Mouse (Mus musculus) ovary, adult 18-20 months (tissue): ENCODE results near the gene Abcc5.
"Not testable (repeated sequence)": the region's sequence is repeated elsewhere in the genome, so short reads cannot be mapped to it uniquely, and the experiment has no call there.

Experiments used
- DNase-seq: peaks from one replicate; pipeline ENCODE4 v3.0.0; 2022; ENCODE audit warnings: low spot score, mixed read lengths

Gene Abcc5

DNA sequence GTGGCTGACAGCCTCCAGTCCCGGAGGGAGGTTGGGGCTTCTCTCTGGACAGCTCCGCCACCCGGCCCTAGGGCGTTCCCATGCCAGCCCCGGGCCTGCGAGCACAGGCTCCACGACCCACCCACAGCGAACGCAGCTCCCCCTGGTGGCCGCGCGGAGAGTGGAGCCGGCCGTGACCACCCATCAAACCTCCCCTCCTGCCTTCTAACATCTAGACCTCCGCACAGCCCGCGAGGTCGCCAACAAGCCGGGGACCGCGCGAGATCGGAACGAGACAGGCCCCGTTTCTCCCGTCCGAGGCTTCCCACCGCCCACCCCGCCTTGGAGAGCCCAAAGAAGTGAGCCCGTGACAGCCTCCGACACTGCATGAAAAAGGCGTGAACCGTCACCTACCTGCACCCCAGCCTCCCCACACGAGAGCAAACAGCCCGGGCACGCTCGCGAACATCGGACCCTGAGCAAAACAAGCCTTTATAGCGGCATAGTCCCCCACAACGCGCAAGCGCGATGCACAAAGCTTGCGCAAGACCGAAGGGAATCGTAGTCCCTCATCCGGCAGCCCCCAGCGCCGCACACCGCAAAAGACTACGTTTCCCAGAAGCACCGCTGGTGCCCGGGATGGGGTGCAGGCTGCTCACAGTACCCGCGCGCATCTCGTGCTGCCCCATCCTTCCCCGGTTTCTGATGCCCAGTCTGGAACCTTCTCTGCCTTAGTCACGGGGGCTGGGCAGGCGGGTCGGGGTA is at the start of gene Abcc5:
Abcc5 (minus strand) TSS at position 540 of the 744 bp plus-strand sequence.
- peak; percentile 92 for DNase-seq

DNA sequence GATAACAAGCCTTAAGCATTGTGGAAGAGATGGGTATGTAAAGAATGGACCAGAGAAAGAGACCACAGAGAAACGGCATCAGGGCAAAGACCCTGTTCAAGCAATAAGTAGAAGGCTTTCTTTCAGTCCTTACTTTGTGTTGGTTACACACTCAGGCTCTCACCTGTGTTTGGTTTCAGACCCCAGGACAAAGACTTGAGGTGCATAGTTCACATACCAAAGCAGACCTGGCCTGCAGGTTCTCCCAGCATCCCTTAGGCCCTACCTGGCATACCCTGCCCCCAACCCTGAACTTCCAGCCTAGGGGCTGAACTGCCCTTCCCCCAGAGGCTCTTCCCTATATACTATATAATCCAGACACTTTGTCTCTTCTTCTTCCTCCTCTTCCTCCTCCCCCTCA is 49.1 kb upstream of the Abcc5 start:
- DNase-seq = no peak

GRCm38 (mm10) chr16:20474786-20475185 is 48.6 kb upstream of the Abcc5 start:
- DNase-seq = no peak

DNA sequence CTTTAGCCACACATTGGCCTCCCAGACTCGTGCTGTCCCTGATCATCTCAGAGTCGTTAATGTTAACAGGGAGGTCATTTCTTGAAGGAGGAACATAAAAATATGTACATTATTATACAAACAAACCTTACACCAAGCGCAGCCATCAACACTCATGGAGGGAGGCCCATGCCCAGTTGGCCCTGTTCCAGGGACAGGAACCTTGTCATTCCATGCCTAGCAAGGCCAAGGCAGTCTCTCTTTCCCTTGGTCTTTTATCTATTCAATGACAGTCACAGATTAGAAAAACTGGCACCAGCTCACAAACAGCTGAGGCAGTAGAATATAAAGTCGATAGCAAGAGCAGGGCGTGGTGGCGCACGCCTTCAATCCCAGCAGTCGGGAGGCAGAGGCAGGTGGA is 48.0 kb upstream of the Abcc5 start:
- peak; percentile 65 for DNase-seq

DNA sequence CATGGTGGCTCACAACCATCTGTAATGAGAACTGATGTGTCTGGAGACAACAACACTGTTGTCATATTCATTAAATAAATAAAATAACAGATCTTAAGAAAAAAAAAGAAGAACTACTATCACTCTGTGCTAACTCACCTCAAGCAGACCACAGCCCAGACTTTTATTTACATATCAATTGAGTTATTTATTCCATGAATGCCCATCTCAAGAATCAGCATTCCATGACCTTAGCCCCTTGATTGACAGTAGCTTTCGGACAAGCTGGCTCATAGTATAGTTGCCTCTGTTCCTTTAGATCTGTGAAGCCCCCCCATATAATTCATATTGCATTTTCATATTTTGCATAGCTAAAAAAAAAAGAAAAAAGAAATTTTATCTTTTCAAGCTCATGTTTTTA is 47.6 kb upstream of the Abcc5 start:
- DNase-seq = no peak

GRCm38 (mm10) chr16:20471686-20472085 is 45.5 kb upstream of the Abcc5 start:
- DNase-seq = no peak

- no peak for DNase-seq
Measured at GRCm38 (mm10) chr16:20470981-20471380, 44.8 kb upstream of the Abcc5 start.

DNA sequence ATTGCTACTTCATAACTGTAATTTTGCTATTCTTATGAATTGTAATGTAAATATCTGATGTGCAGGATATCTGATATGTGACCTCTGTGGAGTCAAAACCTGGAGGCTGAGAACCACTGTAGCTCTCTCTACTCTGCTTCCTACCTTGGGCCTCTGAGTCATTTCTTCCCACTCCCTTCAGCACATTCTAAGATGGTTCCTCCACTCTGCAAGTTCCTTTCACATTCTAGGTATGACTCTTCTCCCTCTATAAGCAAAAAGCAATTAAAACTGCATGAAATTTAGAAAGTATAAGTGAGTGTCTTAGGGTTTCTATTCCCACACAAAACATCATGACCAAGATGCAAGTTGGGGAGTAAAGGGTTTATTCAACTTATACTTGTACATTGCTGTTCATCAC is 38.5 kb upstream of the Abcc5 start:
- no peak for DNase-seq

GRCm38 (mm10) chr16:20458736-20459135 is 32.5 kb upstream of the Abcc5 start:
- DNase-seq = not testable (repeated sequence)

DNA sequence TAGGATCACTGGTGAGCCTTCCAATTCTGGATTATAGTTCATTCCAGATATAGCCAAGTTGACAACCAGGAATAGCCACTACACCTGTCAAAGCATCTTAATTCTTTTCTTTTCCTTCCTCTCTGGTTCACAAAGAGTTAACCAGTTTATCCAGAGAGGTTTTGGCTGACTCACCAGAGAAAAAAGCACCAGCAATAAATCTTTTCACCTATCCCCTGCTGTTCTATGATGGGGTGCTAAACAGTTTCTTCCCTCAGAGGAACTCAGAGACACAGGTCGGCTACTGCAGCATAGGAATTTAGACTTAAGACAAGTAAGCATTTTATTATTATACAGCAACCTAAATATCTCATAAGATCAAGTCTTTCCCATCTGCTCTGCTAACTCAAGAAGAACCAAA is 29.9 kb upstream of the Abcc5 start:
- no peak for DNase-seq

GRCm38 (mm10) chr16:20454155-20454654 is 28.0 kb upstream of the Abcc5 start:
- no peak for DNase-seq

- DNase-seq = no peak
Measured at GRCm38 (mm10) chr16:20451774-20452173, 25.6 kb upstream of the Abcc5 start.

GRCm38 (mm10) chr16:20445871-20446270 is 19.7 kb upstream of the Abcc5 start:
- no peak for DNase-seq

GRCm38 (mm10) chr16:20444831-20445388 is 18.7 kb upstream of the Abcc5 start:
- DNase-seq = no peak

DNA sequence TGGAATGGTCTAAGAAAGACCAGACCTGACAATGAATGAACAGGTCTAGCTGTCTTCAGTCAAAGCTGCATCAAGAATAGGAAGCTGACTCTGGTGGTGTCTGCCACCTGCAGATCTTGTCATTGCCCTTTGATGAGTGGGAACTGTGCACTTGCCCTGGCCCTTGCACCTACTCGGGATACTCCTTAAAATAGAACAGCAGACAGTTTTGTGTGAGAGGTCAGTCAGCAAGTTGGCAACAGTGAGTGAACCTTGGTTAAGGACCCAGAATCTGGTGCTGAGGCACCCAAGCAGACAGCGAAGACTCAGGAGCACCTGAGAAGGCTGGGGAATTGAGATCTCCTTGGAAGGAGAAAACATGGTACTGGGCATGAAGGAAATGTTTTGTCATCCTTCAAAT is 16.7 kb upstream of the Abcc5 start:
- no peak for DNase-seq

DNA sequence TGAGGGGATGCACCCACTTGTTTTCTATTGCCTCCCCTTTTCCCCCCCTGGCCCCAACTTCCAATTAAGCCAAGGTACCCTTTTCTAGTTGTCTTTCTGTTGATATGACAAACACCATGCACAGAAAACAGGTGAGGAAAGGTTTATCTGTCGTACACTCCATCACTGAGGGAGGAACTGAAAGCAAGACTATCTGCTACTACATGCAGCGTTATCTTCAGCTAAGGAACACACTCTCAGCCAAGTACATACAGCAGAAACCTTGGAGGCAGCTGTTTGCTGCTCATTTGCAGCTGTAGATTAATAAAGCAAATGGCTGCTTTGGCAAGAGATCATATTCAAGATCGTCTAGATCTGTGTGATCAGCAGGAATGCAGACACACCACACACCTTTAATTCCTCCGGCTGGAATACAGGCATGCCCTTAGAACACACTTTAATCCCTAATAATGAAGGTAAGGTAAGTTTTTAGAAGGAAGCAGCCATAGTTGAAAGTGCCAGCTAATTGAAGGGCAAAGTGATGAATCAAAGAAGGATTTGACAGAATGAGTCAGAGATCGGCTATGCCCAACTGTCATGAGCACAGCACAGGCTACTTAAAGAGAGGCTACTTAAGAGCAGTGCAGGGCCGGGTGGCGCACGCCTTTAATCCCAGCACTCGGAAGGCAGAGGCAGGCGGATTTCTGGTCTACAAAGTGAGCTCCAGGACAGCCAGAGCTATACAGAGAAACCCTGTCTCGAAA is 12.7 kb upstream of the Abcc5 start:
- DNase-seq = no peak

- not testable (repeated sequence) for DNase-seq
Measured at GRCm38 (mm10) chr16:20438046-20438445, 11.9 kb upstream of the Abcc5 start.

DNA sequence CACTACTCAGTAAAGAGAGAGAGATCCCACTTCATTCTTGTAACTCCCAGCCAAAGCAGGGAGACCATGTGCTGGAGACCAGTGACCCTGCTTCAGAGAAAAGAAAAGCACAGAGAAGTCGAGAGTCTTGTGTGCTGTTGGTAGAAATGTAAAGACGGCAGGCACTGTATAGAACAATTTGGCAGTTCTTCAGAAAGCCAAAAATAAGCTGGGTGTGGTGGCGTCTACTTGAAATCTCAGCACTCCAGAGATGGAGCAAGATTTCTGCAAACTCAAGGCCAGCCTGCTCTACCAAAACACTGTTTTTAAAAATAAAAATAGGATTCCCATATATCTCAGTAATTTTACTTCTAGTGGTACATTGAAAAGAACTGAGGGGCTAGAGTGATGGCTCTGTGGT is 10.1 kb upstream of the Abcc5 start:
- no peak for DNase-seq

- DNase-seq = no peak
Measured at GRCm38 (mm10) chr16:20429328-20429727, 3.1 kb upstream of the Abcc5 start.

GRCm38 (mm10) chr16:20427566-20427965 is 1.4 kb upstream of the Abcc5 start:
- DNase-seq = no peak

DNA sequence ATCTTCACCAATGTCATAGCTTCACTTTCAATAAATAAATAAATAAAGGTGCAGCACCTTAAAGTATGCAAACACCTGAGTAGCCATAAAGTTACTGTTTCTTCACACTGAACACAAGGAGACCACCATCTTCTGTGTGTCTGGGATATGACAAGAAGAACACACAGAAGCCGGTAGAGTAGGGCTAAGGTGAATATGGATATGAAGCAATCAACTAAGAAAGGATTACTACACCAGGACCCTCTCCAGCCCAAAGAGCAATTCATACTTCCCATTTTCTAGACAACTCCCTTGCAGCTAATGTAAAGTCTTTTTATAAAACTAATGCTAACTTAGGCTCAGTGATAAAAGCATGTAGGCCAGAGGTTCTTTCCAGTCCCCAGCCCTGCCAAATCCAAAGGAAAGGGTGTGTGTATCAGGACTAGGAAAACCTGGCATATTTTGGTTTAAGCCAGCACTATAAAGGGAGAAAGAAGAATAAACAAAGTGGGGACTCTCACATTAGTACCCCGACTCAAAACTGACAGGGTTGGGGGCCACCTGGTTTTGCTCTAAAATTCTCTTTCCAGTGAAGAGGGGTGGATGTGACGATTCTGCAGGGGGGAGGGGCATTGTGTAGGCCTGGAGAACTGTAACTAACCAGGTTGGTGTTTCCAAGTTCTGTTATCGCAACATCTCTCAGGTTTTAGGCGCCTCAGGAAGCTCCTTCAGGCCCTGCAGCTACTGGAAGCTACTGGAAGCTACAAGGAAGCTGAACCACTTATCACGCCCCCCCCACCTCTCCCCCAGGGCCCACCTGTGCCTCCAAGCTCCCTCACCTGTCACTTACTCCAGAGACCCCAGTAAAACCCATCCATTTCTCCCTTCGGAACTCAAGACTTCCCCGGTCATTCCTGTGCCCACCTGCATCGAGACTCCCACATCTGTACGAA is 1.2 kb downstream of the Abcc5 start:
- no peak for DNase-seq

DNA sequence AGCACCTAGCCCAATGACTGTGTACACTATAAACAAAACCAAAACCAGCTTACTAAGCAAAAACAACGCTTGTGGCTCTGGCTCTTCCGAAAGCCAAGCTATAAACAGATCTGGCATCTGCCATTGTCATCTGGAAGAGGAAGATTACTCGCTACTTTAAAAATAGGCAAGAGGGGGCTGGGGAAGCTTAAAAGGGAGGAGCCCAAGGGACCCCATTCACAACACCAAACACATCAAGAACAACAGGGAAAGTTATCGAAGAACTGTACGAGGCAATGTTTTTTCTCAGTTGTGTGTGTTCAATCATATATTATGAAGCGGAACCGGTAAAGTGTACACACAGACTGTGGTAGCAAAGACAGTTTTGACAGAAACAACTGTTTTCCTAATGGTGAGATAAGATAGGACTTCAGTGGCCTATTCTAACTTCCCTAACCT is 1.9 kb downstream of the Abcc5 start:
- no peak for DNase-seq
